Mouse (Mus musculus) stomach, postnatal 0 days (tissue): ENCODE results near the gene 6030458C11Rik. TPM values are rescaled to one million over a fixed set of nuclear protein-coding genes. Genes with fewer than 3 reads are reported as not detected.

Experiments used
- ATAC-seq: fragments of 200-750 bp; cut with Nextera tagmentation; 2 replicates; pipeline ENCODE4 v1.8.0; 2017; ENCODE audit not compliant: low FRiP score, low TSS enrichment
- DNase-seq: peaks from one replicate; pipeline ENCODE4 v3.0.0-alpha.2; 2016; ENCODE audit warnings: low spot score
- H3K27ac ChIP-seq: fragments of 300-500 bp; sonication (generic); replicated peaks from 2 replicates; pipeline ENCODE4 v1.5.1; 2014; ENCODE audit warnings: mild to moderate bottlenecking, control low read depth
- H3K27me3 ChIP-seq: fragments of 300-500 bp; sonication (generic); 2 replicates; pipeline ENCODE4 v1.6.1; 2014; ENCODE audit warnings: low read length; ENCODE audit not compliant: control insufficient read depth, insufficient read depth
- H3K36me3 ChIP-seq: fragments of 300-500 bp; sonication (generic); 2 replicates; pipeline ENCODE4 v1.6.1; 2014; ENCODE audit warnings: low read length, mixed read lengths; ENCODE audit not compliant: control insufficient read depth, insufficient read depth
- H3K4me1 ChIP-seq: fragments of 300-500 bp; sonication (generic); replicated peaks from 2 replicates; pipeline ENCODE4 v1.6.1; 2014; ENCODE audit warnings: antibody characterized with exemption; ENCODE audit not compliant: control insufficient read depth, insufficient read depth
- H3K4me2 ChIP-seq: fragments of 300-500 bp; sonication (generic); replicated peaks from 2 replicates; pipeline ENCODE4 v1.6.1; 2014; ENCODE audit warnings: low read depth, mild to moderate bottlenecking, control low read depth, moderate library complexity
- H3K4me3 ChIP-seq: fragments of 300-500 bp; sonication (generic); 2 replicates; pipeline ENCODE4 v1.5.1; 2014; ENCODE audit warnings: low read depth, low read length, control low read depth
- H3K9ac ChIP-seq: fragments of 300-500 bp; sonication (generic); 2 replicates; pipeline ENCODE4 v1.6.1; 2014; ENCODE audit warnings: mild to moderate bottlenecking, low read length, control low read depth, mixed read lengths
- H3K9me3 ChIP-seq: fragments of 300-500 bp; sonication (generic); 2 replicates; pipeline ENCODE4 v1.6.1; 2016; ENCODE audit warnings: low read length; ENCODE audit not compliant: control insufficient read depth
- CTCF ChIP-seq: IDR thresholded peaks from 2 replicates; pipeline ENCODE4 v1.5.1; 2016; ENCODE audit warnings: antibody characterized with exemption, low read depth, mild to moderate bottlenecking, moderate library complexity
- EP300 ChIP-seq: optimal IDR thresholded peaks from 2 replicates; pipeline ENCODE3; 2016; ENCODE audit warnings: antibody characterized with exemption
- WGBS: fragments of 180-500 bp; shearing (Covaris S2); extraction: QIAGEN DNeasy Blood & Tissue Kit; methylation state at CpG from one replicate; pipeline ENCODE4 v1.1.7; 2014; 5-methylcytosine and 5-hydroxymethylcytosine counted together
- polyA plus RNA-seq: library from polyadenylated mRNA; unstranded; fragments of >200 nt; fragmentation: Nextera tagmentation; extraction: Ambion mirVana; gene quantifications from 2 replicates; pipeline ENCODE4 v1.2.1, GENCODE M21; 2015

The 6030458C11Rik gene
- polyA plus RNA-seq, 1 experiment from 2014 or later: 16.1 TPM

DNA sequence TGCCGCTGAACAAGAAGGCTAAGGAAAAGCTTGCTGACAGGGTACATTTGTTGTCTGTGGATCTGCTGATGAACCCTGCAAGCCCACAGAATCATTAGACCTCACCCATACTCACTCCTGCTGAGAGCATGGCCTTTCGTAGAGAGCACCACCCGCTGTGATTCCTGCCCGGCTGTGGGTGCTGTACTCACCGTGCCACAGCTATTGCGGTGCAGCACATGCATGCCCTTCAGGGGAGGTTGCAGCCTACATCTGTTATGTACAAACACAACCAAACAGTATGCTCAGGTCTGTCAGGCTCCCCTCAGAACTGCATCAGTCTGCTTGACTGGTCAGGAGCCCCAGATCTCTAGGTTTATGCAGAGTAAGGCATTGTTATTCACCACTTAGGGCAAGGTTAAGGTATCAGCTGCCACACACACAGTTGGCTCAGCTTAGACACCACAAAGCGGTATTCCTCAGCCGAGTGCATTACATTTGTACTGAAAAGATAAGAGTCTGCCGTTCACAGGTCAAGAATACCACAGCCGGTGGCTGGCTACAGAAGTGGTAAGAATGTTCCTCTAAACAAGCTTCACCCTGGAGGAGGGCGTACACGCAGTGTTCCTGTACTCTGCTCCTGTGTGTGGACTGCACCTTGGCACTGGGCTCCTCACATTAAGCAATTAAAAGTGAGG is 33.5 kb upstream of the 6030458C11Rik start:
- Histone ChIP-seq H3K4me1 (no peaks in the 10 kb centered on the region), H3K9ac (no peak overlapping the region), H3K27me3 (no peaks in the 10 kb centered on the region), H3K36me3 (peaks cover 21% of the 10 kb centered on the region), H3K9me3 (no peaks in the 10 kb centered on the region), H3K27ac (no peak overlapping the region), H3K4me2 (no peak overlapping the region), H3K4me3 (no peak overlapping the region)
- ATAC-seq (no peak), DNase-seq (no peak)
- 86% methylated on average over 12 of the region's 12 CpGs for WGBS
- no peak for TF ChIP-seq EP300
- no peak for TF ChIP-seq CTCF

DNA sequence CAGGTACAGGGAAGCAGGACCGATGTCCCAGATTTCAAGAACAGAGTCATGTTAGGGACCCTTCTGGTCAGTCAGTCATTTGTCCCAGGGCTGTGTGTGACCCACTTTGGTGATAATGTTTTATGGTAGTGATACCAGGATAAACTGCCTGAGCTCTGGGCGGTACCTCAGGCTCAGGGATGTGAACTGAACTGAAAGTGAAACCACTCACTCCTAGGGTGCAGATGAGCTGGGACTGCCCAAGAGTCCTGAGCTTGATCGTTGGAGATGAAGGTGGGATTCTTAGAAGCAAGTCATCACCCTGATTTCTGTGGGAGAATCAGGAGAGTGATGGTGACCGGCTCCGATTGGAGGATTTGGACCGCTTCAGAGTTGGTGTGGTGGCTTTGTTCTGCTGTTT is 32.3 kb upstream of the 6030458C11Rik start:
- no peak for TF ChIP-seq CTCF
- no peak for TF ChIP-seq EP300
- H3K36me3 ChIP-seq: peaks cover 19% of the 10 kb centered on the region
- no peaks in the 10 kb centered on the region for H3K4me1 ChIP-seq
- DNase-seq: no peak
- no peaks in the 10 kb centered on the region for H3K9me3 ChIP-seq
- WGBS: 95% methylated on average over 6 of the region's 6 CpGs
- no peak overlapping the region for H3K27ac ChIP-seq
- H3K9ac ChIP-seq: no peak overlapping the region
- no peak overlapping the region for H3K4me2 ChIP-seq
- H3K4me3 ChIP-seq: no peak overlapping the region
- no peaks in the 10 kb centered on the region for H3K27me3 ChIP-seq
- ATAC-seq: no peak

DNA sequence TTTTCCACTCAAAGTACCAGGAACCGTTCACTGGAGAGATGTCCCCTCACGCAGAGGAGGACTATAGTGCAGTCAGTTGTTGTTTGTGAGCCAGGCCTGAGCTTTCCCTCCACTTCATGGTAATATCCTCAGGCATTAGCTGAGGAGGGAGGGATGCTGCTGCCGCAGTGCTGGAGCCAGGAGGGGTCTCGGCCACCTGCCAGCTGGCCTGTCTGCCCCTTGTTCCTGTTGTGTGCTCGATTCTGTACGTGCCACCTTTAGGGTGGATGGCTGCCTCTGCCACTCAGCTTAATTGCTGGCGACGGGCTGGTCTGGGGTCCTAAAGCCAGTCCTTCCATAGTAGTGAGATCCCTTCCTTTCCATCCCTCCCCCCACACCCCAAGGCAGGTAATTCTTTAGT is 29.0 kb upstream of the 6030458C11Rik start:
- no peak overlapping the region for H3K4me2 ChIP-seq
- no peak overlapping the region for H3K9ac ChIP-seq
- ATAC-seq: no peak
- H3K4me3 ChIP-seq: no peak overlapping the region
- H3K36me3 ChIP-seq: peaks cover 23% of the 10 kb centered on the region
- WGBS: 94% methylated on average over 8 of the region's 8 CpGs
- H3K27me3 ChIP-seq: no peaks in the 10 kb centered on the region
- DNase-seq: no peak
- TF ChIP-seq CTCF (no peak), EP300 (no peak)
- H3K27ac ChIP-seq: no peak overlapping the region
- H3K9me3 ChIP-seq: no peaks in the 10 kb centered on the region
- H3K4me1 ChIP-seq: no peaks in the 10 kb centered on the region

DNA sequence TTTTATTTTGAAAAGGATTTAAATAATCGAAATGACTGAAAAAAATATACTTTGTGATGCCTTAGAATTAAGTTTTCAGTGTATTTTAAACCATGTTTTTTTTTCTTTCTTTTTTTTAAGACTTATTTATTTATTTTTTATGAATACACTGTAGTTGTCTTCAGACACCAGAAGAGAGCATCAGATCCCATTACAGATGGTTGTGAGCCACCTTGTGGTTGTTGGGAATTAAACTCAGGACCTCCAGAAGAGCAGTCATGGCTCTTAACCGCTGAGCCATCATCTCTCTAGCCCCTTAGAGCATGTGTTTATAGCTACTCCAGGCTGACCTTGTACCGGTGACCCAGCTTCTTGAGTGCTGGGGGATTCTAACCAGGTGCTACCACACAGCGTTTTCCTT is 24.9 kb upstream of the 6030458C11Rik start:
- Histone ChIP-seq H3K4me2 (no peak overlapping the region), H3K9me3 (no peaks in the 10 kb centered on the region), H3K27me3 (no peaks in the 10 kb centered on the region), H3K4me3 (no peak overlapping the region), H3K36me3 (peaks cover 28% of the 10 kb centered on the region), H3K9ac (no peak overlapping the region), H3K27ac (no peak overlapping the region), H3K4me1 (no peaks in the 10 kb centered on the region)
- WGBS: 74% methylated on average over 4 of the region's 4 CpGs
- no peak for ATAC-seq
- DNase-seq: no peak
- TF ChIP-seq CTCF (peak; percentile 40), EP300 (no peak)

DNA sequence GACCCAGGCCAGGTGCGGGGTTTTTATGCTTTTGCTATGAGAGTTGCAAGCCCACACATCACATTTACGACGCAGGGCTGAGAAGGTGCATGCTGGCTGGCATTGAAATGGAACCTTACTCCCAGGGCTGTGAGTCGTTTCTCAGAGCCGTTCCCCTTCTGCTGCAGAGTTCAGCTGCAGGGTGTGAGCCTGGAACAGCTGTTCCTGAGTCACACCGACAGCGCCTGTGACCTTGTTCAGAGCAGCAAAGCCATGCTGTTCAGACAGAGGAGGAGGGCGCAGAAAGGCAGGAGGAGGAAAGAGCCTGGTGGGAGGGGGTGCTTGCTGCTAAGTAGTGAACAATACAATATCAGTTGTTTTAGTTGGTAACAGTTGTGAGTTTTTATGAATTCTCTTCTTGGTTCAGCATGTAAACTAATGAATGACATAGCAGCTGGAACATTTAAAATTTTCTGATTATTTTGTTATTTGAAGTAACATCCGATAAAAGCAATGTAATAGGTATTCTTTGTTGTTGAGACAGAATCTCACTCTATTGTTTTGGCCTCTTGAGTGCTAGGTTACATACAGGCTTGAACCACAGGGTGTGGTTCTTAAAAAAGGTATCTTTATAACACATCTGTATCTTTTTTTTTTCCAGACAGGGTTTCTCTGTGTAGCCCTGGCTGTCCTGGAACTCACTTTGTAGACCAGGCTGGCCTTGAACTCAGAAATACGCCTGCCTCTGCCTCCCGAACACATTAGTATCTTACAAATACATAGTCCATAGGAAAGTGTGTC is 23.9 kb upstream of the 6030458C11Rik start:
- H3K4me3 ChIP-seq: no peak overlapping the region
- H3K9ac ChIP-seq: no peak overlapping the region
- DNase-seq (no peak), ATAC-seq (no peak)
- no peak overlapping the region for H3K4me2 ChIP-seq
- WGBS: 82% methylated on average over 11 of the region's 11 CpGs
- TF ChIP-seq CTCF (no peak), EP300 (no peak)
- H3K27ac ChIP-seq: no peak overlapping the region
- H3K9me3 ChIP-seq: no peaks in the 10 kb centered on the region
- H3K36me3 ChIP-seq: peaks cover 22% of the 10 kb centered on the region
- H3K27me3 ChIP-seq: no peaks in the 10 kb centered on the region
- H3K4me1 ChIP-seq: no peaks in the 10 kb centered on the region

DNA sequence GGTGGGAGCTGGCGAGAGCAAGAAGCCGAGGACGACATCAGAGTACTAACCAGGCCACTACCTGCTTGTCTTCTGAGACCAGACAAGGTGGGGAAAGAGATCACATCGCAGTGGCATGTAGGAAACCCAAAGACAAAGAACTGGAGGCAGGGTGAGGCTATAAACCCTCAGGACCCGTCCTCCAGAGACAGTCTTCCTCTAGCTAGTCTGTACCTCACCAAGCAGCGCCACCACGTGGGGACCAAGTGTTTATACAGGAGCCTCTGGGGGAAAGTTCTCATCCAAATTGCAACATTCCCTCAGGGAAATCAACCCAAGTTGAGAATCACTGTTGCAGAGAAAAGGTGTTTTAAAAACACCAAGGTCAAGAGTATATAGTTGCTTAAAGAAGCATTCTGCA is 18.4 kb upstream of the 6030458C11Rik start:
- peaks cover 32% of the 10 kb centered on the region for H3K36me3 ChIP-seq

More for the DNA sequence above, 18.4 kb upstream of the 6030458C11Rik start:
- ATAC-seq (no peak), DNase-seq (no peak)
- no peaks in the 10 kb centered on the region for H3K9me3 ChIP-seq
- H3K27me3 ChIP-seq: no peaks in the 10 kb centered on the region
- H3K4me2 ChIP-seq: no peak overlapping the region
- no peak; the same call in 1 of the 2 replicates for TF ChIP-seq CTCF
- WGBS: 80% methylated on average over 7 of the region's 7 CpGs
- no peak overlapping the region for H3K9ac ChIP-seq
- no peak overlapping the region for H3K4me3 ChIP-seq
- H3K27ac ChIP-seq: no peak overlapping the region
- H3K4me1 ChIP-seq: no peaks in the 10 kb centered on the region
